In genomic region chr15:86962921-86963320, GRCm38 (mm10) we compare ENCODE assay signal across 29 mouse cellular contexts.
DNase-seq lines count a peak whose midpoint lies in the region; ATAC-seq and TF ChIP-seq lines count a peak whose summit lies in the region.
"Had no signal": no experiment of that assay in that cellular context is flagged by ENCODE, and none has a peak within 500 bp of the region (broad histone marks: within the 10 kb centered on the region; RNA-seq: fewer than 3 reads in every experiment).

No protein-coding gene starts in this region.

- no peaks in the 10 kb centered on the region for H3K27me3 ChIP-seq in forebrain, embryonic 15.5 days
- no peaks in the 10 kb centered on the region for H3K27me3 ChIP-seq in forebrain, embryonic 10.5 days (ENCODE audit: poor library complexity, severe bottlenecking)
- H3K27me3 ChIP-seq in midbrain, embryonic 16.5 days (ENCODE audit: control insufficient read depth, insufficient read depth, low read depth, low read length), result no peaks in the 10 kb centered on the region
- H3K27me3 ChIP-seq in midbrain, embryonic 10.5 days (ENCODE audit: low read depth, poor library complexity, severe bottlenecking), result no peaks in the 10 kb centered on the region
- no peaks in the 10 kb centered on the region for H3K27me3 ChIP-seq in forebrain, postnatal 0 days (ENCODE audit: insufficient read depth, low read length)
- H3K27me3 ChIP-seq: embryonic facial prominence, embryonic 15.5 days; hindbrain, embryonic 12.5 days; midbrain, embryonic 12.5 days; stomach, embryonic 15.5 days had no signal

- no peak for TF ChIP-seq CTCF in forebrain, postnatal 0 days (IDR thresholded peaks at IDR 0.05; ENCODE audit: low read depth)

- no peak overlapping the region for H3K9ac ChIP-seq in forebrain, embryonic 15.5 days (replicated peaks)
- H3K9ac ChIP-seq in midbrain, embryonic 16.5 days (ENCODE audit: low read depth, low read length), result no peak overlapping the region
- no peak overlapping the region for H3K9ac ChIP-seq in forebrain, postnatal 0 days
- H3K9ac ChIP-seq: embryonic facial prominence, embryonic 15.5 days; hindbrain, embryonic 12.5 days; liver, embryonic 14.5 days; lung, embryonic 14.5 days; midbrain, embryonic 12.5 days; stomach, embryonic 15.5 days had no signal

- H3K4me2 ChIP-seq in forebrain, embryonic 15.5 days (replicated peaks), result no peak overlapping the region
- no peak overlapping the region for H3K4me2 ChIP-seq in midbrain, embryonic 16.5 days (ENCODE audit: low read length)
- no peak overlapping the region for H3K4me2 ChIP-seq in forebrain, postnatal 0 days (ENCODE audit: low read depth)
- H3K4me2 ChIP-seq: embryonic facial prominence, embryonic 15.5 days; heart, embryonic 11.5 days; hindbrain, embryonic 12.5 days; lung, embryonic 14.5 days; midbrain, embryonic 12.5 days; stomach, embryonic 15.5 days had no signal

- no peak for ATAC-seq in forebrain, embryonic 15.5 days (replicated peaks)
- ATAC-seq in midbrain, embryonic 16.5 days, result no peak
- no peak for ATAC-seq in forebrain, postnatal 0 days
- ATAC-seq: activated CD4-positive, CD25-positive, alpha-beta regulatory T cell, adult 4 months; intestine, embryonic 16.5 days had no signal

- no peaks in the 10 kb centered on the region for H3K36me3 ChIP-seq in forebrain, embryonic 15.5 days
- no peaks in the 10 kb centered on the region for H3K36me3 ChIP-seq in forebrain, embryonic 10.5 days (replicated peaks)
- no peaks in the 10 kb centered on the region for H3K36me3 ChIP-seq in midbrain, embryonic 16.5 days (ENCODE audit: control insufficient read depth, insufficient read depth, low read length)
- no peaks in the 10 kb centered on the region for H3K36me3 ChIP-seq in midbrain, embryonic 10.5 days
- H3K36me3 ChIP-seq in forebrain, postnatal 0 days (ENCODE audit: insufficient read depth), result no peaks in the 10 kb centered on the region
- H3K36me3 ChIP-seq: embryonic facial prominence, embryonic 10.5 days; embryonic facial prominence, embryonic 15.5 days; hindbrain, embryonic 12.5 days; midbrain, embryonic 12.5 days; stomach, embryonic 15.5 days had no signal

- H3K27ac ChIP-seq in forebrain, embryonic 15.5 days (replicated peaks), result peak overlapping the region; percentile 55
- H3K27ac ChIP-seq in forebrain, embryonic 10.5 days, result no peak overlapping the region
- H3K27ac ChIP-seq in midbrain, embryonic 16.5 days (ENCODE audit: low read length), result peak overlapping the region; percentile 17; the same call in 1 of the 2 replicates
- H3K27ac ChIP-seq in midbrain, embryonic 10.5 days (replicated peaks), result no peak overlapping the region
- H3K27ac ChIP-seq in forebrain, postnatal 0 days (ENCODE audit: low read depth, low read length), result no peak overlapping the region
- H3K27ac ChIP-seq: embryonic facial prominence, embryonic 10.5 days; embryonic facial prominence, embryonic 15.5 days; gastrocnemius, adult 2 months; hindbrain, embryonic 12.5 days; liver, embryonic 14.5 days; midbrain, embryonic 12.5 days; stomach, embryonic 15.5 days had no signal

- no peaks in the 10 kb centered on the region for H3K9me3 ChIP-seq in forebrain, embryonic 15.5 days
- no peaks in the 10 kb centered on the region for H3K9me3 ChIP-seq in forebrain, embryonic 10.5 days
- no peaks in the 10 kb centered on the region for H3K9me3 ChIP-seq in midbrain, embryonic 16.5 days (replicated peaks; ENCODE audit: control insufficient read depth, low read length, poor library complexity, severe bottlenecking)
- no peaks in the 10 kb centered on the region for H3K9me3 ChIP-seq in midbrain, embryonic 10.5 days (replicated peaks)
- H3K9me3 ChIP-seq in forebrain, postnatal 0 days (ENCODE audit: low read length), result no peaks in the 10 kb centered on the region
- H3K9me3 ChIP-seq: embryonic facial prominence, embryonic 10.5 days; embryonic facial prominence, embryonic 15.5 days; hindbrain, embryonic 12.5 days; midbrain, embryonic 12.5 days; stomach, embryonic 15.5 days had no signal

- H3K4me3 ChIP-seq in forebrain, embryonic 15.5 days, result no peak overlapping the region
- no peak overlapping the region for H3K4me3 ChIP-seq in forebrain, embryonic 10.5 days
- H3K4me3 ChIP-seq in midbrain, embryonic 16.5 days (ENCODE audit: low read depth, low read length), result no peak overlapping the region
- no peak overlapping the region for H3K4me3 ChIP-seq in midbrain, embryonic 10.5 days
- H3K4me3 ChIP-seq in forebrain, postnatal 0 days (ENCODE audit: low read depth, low read length), result no peak overlapping the region
- H3K4me3 ChIP-seq: embryonic facial prominence, embryonic 10.5 days; embryonic facial prominence, embryonic 15.5 days; gastrocnemius, adult 2 months; hindbrain, embryonic 12.5 days; midbrain, embryonic 12.5 days; stomach, embryonic 15.5 days had no signal

- H3K4me1 ChIP-seq in forebrain, embryonic 15.5 days, result peaks cover 4% of the 10 kb centered on the region; the same call in 1 of the 2 replicates
- no peaks in the 10 kb centered on the region for H3K4me1 ChIP-seq in forebrain, embryonic 10.5 days
- H3K4me1 ChIP-seq in midbrain, embryonic 16.5 days (ENCODE audit: control insufficient read depth, insufficient read depth, low read length), result peaks cover 10% of the 10 kb centered on the region
- H3K4me1 ChIP-seq in midbrain, embryonic 10.5 days, result 0 out of 2 replicates have a peak, but pooled peaks cover 3% of the 10 kb centered on the region
- no peaks in the 10 kb centered on the region for H3K4me1 ChIP-seq in forebrain, postnatal 0 days (ENCODE audit: insufficient read depth)
- H3K4me1 ChIP-seq: embryonic facial prominence, embryonic 10.5 days; embryonic facial prominence, embryonic 15.5 days; midbrain, embryonic 12.5 days; stomach, embryonic 15.5 days had no signal

- 52% methylated on average over 2 of the region's 2 CpGs for WGBS in forebrain, embryonic 15.5 days
- 84% methylated on average over 2 of the region's 2 CpGs for WGBS in forebrain, embryonic 10.5 days
- WGBS in midbrain, embryonic 16.5 days, result 80% methylated on average over 2 of the region's 2 CpGs
- WGBS in midbrain, embryonic 10.5 days, result 90% methylated on average over 2 of the region's 2 CpGs
- 53% methylated on average over 2 of the region's 2 CpGs for WGBS in forebrain, postnatal 0 days

- DNase-seq in forebrain, embryonic 10.5 days (ENCODE audit: extremely low spot score, low spot score), result no peak
- DNase-seq in midbrain, embryonic 10.5 days (ENCODE audit: low spot score), result no peak
- DNase-seq in cerebellum, adult 9-11 months, result peak; percentile 9
- peak; percentile 46 for DNase-seq in forebrain, postnatal 0 days
- no peak for DNase-seq in kidney, adult 9 months
- DNase-seq in right cerebral cortex, postnatal 36 days (ENCODE audit: low spot score in 2 of 2), result no peak
- DNase-seq: adrenal gland, adult 8-10 months; B cell, adult 2 months; gastrocnemius, adult 2 months; gastrocnemius, postnatal 36 days; heart, adult 18-20 months; heart, postnatal 36 days; kidney, adult 8-10 months; kidney, postnatal 10 days; liver; lung, embryonic 14.5 days; lung, postnatal 14 days; right cerebral cortex, postnatal 14 days had no signal

Comparison
In these comparisons a context has a peak if more than half of its experiments do, and no peak if none do; other contexts are left out.
1. H3K27ac ChIP-seq: peak in forebrain, embryonic 15.5 days (single experiment) and midbrain, embryonic 16.5 days (single experiment); none in forebrain, embryonic 10.5 days (single experiment), midbrain, embryonic 10.5 days (single experiment) and forebrain, postnatal 0 days (single experiment).
2. DNase-seq: peak in cerebellum, adult 9-11 months (single experiment) and forebrain, postnatal 0 days (single experiment); none in forebrain, embryonic 10.5 days (single experiment), midbrain, embryonic 10.5 days (single experiment), kidney, adult 9 months (single experiment) and right cerebral cortex, postnatal 36 days (0 of 2).